Mouse (Mus musculus) intestine, postnatal 0 days (tissue): ENCODE data around the gene Lyzl4. TPM values are rescaled to one million over a fixed set of nuclear protein-coding genes. Genes with fewer than 3 reads are reported as not detected.

Source experiments
- ATAC-seq: fragments of 200-750 bp; cut with Nextera tagmentation; 2 replicates; pipeline ENCODE4 v1.8.0; 2017; ENCODE audit warnings: mild to moderate bottlenecking, moderate TSS enrichment, moderate library complexity
- H3K27ac ChIP-seq: fragments of 300-500 bp; sonication (generic); 2 replicates; pipeline ENCODE4 v1.5.1; 2014; ENCODE audit warnings: mild to moderate bottlenecking, low read depth, low read length, moderate library complexity
- H3K27me3 ChIP-seq: fragments of 300-500 bp; sonication (generic); replicated peaks from 2 replicates; pipeline ENCODE4 v1.6.1; 2014; ENCODE audit warnings: low read length, mixed read lengths; ENCODE audit not compliant: control insufficient read depth, insufficient read depth
- H3K36me3 ChIP-seq: fragments of 300-500 bp; sonication (generic); 2 replicates; pipeline ENCODE4 v1.6.1; 2014; ENCODE audit warnings: mild to moderate bottlenecking, moderate library complexity; ENCODE audit not compliant: control insufficient read depth, insufficient read depth
- H3K4me1 ChIP-seq: fragments of 300-500 bp; sonication (generic); replicated peaks from 2 replicates; pipeline ENCODE4 v1.6.1; 2014; ENCODE audit warnings: antibody characterized with exemption, low read length, mixed read lengths; ENCODE audit not compliant: control insufficient read depth, insufficient read depth
- H3K4me2 ChIP-seq: fragments of 300-500 bp; sonication (generic); replicated peaks from 2 replicates; pipeline ENCODE4 v1.6.1; 2014; ENCODE audit warnings: low read depth, mild to moderate bottlenecking, moderate library complexity
- H3K4me3 ChIP-seq: fragments of 300-500 bp; sonication (generic); 2 replicates; pipeline ENCODE4 v1.5.1; 2014; ENCODE audit warnings: low read depth, low read length
- H3K9ac ChIP-seq: fragments of 300-500 bp; sonication (generic); 2 replicates; pipeline ENCODE4 v1.6.1; 2014; ENCODE audit warnings: mild to moderate bottlenecking, low read depth, low read length
- H3K9me3 ChIP-seq: fragments of 300-500 bp; sonication (generic); 2 replicates; pipeline ENCODE4 v1.6.1; 2016; ENCODE audit warnings: mixed run types; ENCODE audit not compliant: control insufficient read depth
- CTCF ChIP-seq: sonication (generic); IDR thresholded peaks from 2 replicates; pipeline ENCODE4 v1.5.1; 2016; ENCODE audit warnings: low read depth, mild to moderate bottlenecking, control low read depth, antibody characterized with exemption, moderate library complexity
- whole genome bisulfite sequencing: fragments of 180-500 bp; shearing (Covaris S2); extraction: QIAGEN DNeasy Blood & Tissue Kit; methylation state at CpG from one replicate; pipeline ENCODE4 v1.1.7; 2014; 5-methylcytosine and 5-hydroxymethylcytosine counted together
- polyA plus RNA-seq: library from polyadenylated mRNA; unstranded; fragments of >200 nt; fragmentation: Nextera tagmentation; extraction: Ambion mirVana; gene quantifications from 2 replicates; pipeline ENCODE4 v1.2.1, GENCODE M21; 2015

Lyzl4 gene
- polyA plus RNA-seq, 1 experiment from 2014 or later = 0.34 TPM

GRCm38 (mm10) chr9:121592948-121593550 is 48.8 kb downstream of the Lyzl4 start:
- H3K27me3 ChIP-seq = no peaks in the 10 kb centered on the region
- H3K9me3 ChIP-seq = no peaks in the 10 kb centered on the region
- H3K4me1 ChIP-seq = no peaks in the 10 kb centered on the region
- WGBS = 79% methylated on average over 13 of the region's 13 CpGs
- no peak overlapping the region for H3K4me2 ChIP-seq
- ATAC-seq = no peak
- no peaks in the 10 kb centered on the region for H3K36me3 ChIP-seq
- no peak overlapping the region for H3K4me3 ChIP-seq
- TF ChIP-seq CTCF = no peak
- H3K9ac ChIP-seq = no peak overlapping the region
- no peak overlapping the region for H3K27ac ChIP-seq

- H3K27ac ChIP-seq = no peak overlapping the region
- ATAC-seq = no peak
- no peaks in the 10 kb centered on the region for H3K9me3 ChIP-seq
- H3K4me2 ChIP-seq = no peak overlapping the region
- 28% methylated on average over 2 of the region's 2 CpGs for WGBS
- no peak overlapping the region for H3K4me3 ChIP-seq
- TF ChIP-seq CTCF = no peak
- H3K36me3 ChIP-seq = no peaks in the 10 kb centered on the region
- no peaks in the 10 kb centered on the region for H3K27me3 ChIP-seq
- H3K4me1 ChIP-seq = no peaks in the 10 kb centered on the region
- H3K9ac ChIP-seq = no peak overlapping the region
These were observed 52.4 kb downstream of the Lyzl4 start for GRCm38 (mm10) chr9:121589533-121589932.

GRCm38 (mm10) chr9:121574380-121574779 is 67.5 kb downstream of the Lyzl4 start:
- Histone ChIP-seq H3K4me2 (no peak overlapping the region), H3K27ac (no peak overlapping the region), H3K9me3 (0 out of 2 replicates have a peak, but pooled peaks cover 4% of the 10 kb centered on the region), H3K4me1 (no peaks in the 10 kb centered on the region), H3K4me3 (no peak overlapping the region), H3K9ac (no peak overlapping the region), H3K36me3 (no peaks in the 10 kb centered on the region), H3K27me3 (no peaks in the 10 kb centered on the region)
- ATAC-seq = no peak
- TF ChIP-seq CTCF = no peak
- WGBS = 52% methylated on average over 5 of the region's 5 CpGs

GRCm38 (mm10) chr9:121568451-121568850 is 73.4 kb downstream of the Lyzl4 start:
- ATAC-seq = no peak
- 13% methylated on average over 1 of the region's 1 CpGs for WGBS
- no peak for TF ChIP-seq CTCF

GRCm38 (mm10) chr9:121566387-121566786 is 75.5 kb downstream of the Lyzl4 start:
- 43% methylated on average over 7 of the region's 7 CpGs for WGBS
- no peak for TF ChIP-seq CTCF
- H3K27ac ChIP-seq = no peak overlapping the region
- peak; percentile 53 for ATAC-seq
- H3K4me2 ChIP-seq = no peak overlapping the region
- 0 out of 2 replicates have a peak, but pooled peaks cover 4% of the 10 kb centered on the region for H3K9me3 ChIP-seq
- no peaks in the 10 kb centered on the region for H3K36me3 ChIP-seq
- H3K4me1 ChIP-seq = 0 out of 2 replicates have a peak, but pooled peaks cover 10% of the 10 kb centered on the region
- H3K27me3 ChIP-seq = no peaks in the 10 kb centered on the region
- no peak overlapping the region for H3K4me3 ChIP-seq
- no peak overlapping the region for H3K9ac ChIP-seq

More at GRCm38 (mm10) chr9:121568451-121568850, 73.4 kb downstream of the Lyzl4 start:
- H3K4me1 ChIP-seq = 0 out of 2 replicates have a peak, but pooled peaks cover 10% of the 10 kb centered on the region
- 0 out of 2 replicates have a peak, but pooled peaks cover 4% of the 10 kb centered on the region for H3K9me3 ChIP-seq
- H3K9ac ChIP-seq = no peak overlapping the region
- H3K4me2 ChIP-seq = no peak overlapping the region
- no peak overlapping the region for H3K27ac ChIP-seq
- H3K4me3 ChIP-seq = no peak overlapping the region
- no peaks in the 10 kb centered on the region for H3K36me3 ChIP-seq
- no peaks in the 10 kb centered on the region for H3K27me3 ChIP-seq

- Histone ChIP-seq H3K4me2 (no peak overlapping the region), H3K4me3 (no peak overlapping the region), H3K27ac (no peak overlapping the region), H3K9ac (no peak overlapping the region), H3K4me1 (0 out of 2 replicates have a peak, but pooled peaks cover 10% of the 10 kb centered on the region), H3K27me3 (no peaks in the 10 kb centered on the region), H3K36me3 (no peaks in the 10 kb centered on the region), H3K9me3 (no peaks in the 10 kb centered on the region)
- 87% methylated on average over 7 of the region's 7 CpGs for WGBS
- no peak for ATAC-seq
- TF ChIP-seq CTCF = no peak
These were observed 78.6 kb downstream of the Lyzl4 start for GRCm38 (mm10) chr9:121563276-121563675.
